Mouse (Mus musculus) erythroblast, embryonic 14.5 days (primary cell): Measurements from ENCODE around the gene Ehd1.

Source experiments
- GATA1 ChIP-seq: IDR thresholded peaks from 2 replicates; pipeline ENCODE4 v1.6.1; 2012; ENCODE audit warnings: low read length, inconsistent platforms, mixed read lengths
- TAL1 ChIP-seq: IDR thresholded peaks from 3 replicates; pipeline ENCODE4 v1.6.1; 2012; ENCODE audit warnings: low read length, inconsistent platforms, mixed read lengths

DNA sequence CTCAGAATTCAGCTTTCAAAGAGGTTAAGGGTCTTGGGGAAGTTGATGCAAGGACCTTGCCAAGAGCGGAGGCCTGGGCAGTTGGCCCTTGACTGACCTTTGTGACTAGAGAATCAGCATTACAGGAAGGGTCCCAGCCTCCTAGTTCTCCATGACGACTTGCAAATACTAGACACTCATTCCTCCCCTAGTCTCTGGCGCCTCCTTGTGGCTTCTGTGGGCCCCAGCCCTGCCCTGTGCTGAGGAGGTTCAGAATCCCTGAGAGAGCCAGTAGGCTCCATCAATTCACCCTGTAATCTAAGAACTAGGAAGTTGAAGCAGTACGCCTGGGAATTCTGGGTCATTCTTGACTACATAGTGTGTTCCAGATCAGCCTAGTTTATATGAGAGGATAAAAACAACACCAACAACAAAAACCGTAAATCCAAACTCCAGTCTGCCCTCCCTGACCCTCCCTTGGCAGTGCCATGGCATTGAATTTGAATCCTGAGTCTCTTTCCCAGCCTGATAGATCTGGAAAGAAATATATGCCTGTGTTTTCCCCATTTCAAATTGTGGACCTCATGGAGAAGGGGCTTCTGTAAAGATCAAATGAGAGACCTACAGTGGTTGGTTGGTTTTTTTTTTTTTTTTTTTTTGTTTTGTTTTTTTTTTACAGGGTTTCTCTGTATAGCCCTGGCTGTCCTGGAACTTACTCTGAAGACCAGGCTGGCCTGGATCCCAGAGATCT is 28.4 kb downstream of the Ehd1 start:
- TF ChIP-seq TAL1 (no peak), GATA1 (no peak)
